Mouse (Mus musculus) ES-E14 (cell line): ENCODE measurements around the gene Klhl26. TPM values are rescaled to one million over a fixed set of nuclear protein-coding genes. Genes with fewer than 3 reads are reported as not detected.
A peak's percentile ranks its signal among the peaks of the same experiment; 100 is the strongest.

Source experiments
- DNase-seq: peaks from one replicate; pipeline ENCODE4 v3.0.0-alpha.2; 2013; ENCODE audit warnings: low read depth, low spot score
- H3K27ac ChIP-seq: 2 replicates; pipeline ENCODE4 v1.5.1; 2012; ENCODE audit warnings: low read depth, mild to moderate bottlenecking, low read length, moderate library complexity, mixed read lengths; ENCODE audit not compliant: poor library complexity, insufficient read depth, severe bottlenecking
- H3K36me3 ChIP-seq: 2 replicates; pipeline ENCODE4 v1.6.1; 2012; ENCODE audit warnings: mild to moderate bottlenecking, low read length, moderate library complexity, mixed read lengths; ENCODE audit not compliant: control insufficient read depth, poor library complexity, insufficient read depth, severe bottlenecking
- H3K4me1 ChIP-seq, 2 experiments: fragments of 150-350 bp in 1 of 2; sonication (generic) in 1 of 2; 2 replicates each; pipeline ENCODE4 v1.6.1; 2012; ENCODE audit warnings: low read length in 2 of 2, mild to moderate bottlenecking in 1 of 2, mixed read lengths in 1 of 2; ENCODE audit not compliant: control insufficient read depth in 2 of 2, insufficient read depth in 2 of 2, poor library complexity in 1 of 2
- H3K4me3 ChIP-seq, 2 experiments: fragments of 150-350 bp in 1 of 2; sonication (generic) in 1 of 2; 2 replicates each; pipeline ENCODE4 v1.5.1; 2012; ENCODE audit warnings: low read length in 2 of 2, low read depth in 1 of 2, mild to moderate bottlenecking in 1 of 2, mixed read lengths in 1 of 2; ENCODE audit not compliant: insufficient read depth in 1 of 2, poor library complexity in 1 of 2, severe bottlenecking in 1 of 2
- H3K9ac ChIP-seq: 2 replicates; pipeline ENCODE4 v1.6.1; 2012; ENCODE audit warnings: low read depth, mild to moderate bottlenecking, low read length, mixed read lengths; ENCODE audit not compliant: poor library complexity, insufficient read depth, severe bottlenecking
- H3K9me3 ChIP-seq: fragments of 150-350 bp; sonication (generic); 2 replicates; pipeline ENCODE4 v1.6.1; 2012; ENCODE audit warnings: low read depth, mild to moderate bottlenecking, low read length; ENCODE audit not compliant: control insufficient read depth, insufficient read depth
- CHD2 ChIP-seq: IDR thresholded peaks from 2 replicates; pipeline ENCODE4 v1.6.1; 2014; ENCODE audit warnings: mild to moderate bottlenecking, low read depth, low read length, inconsistent platforms
- HCFC1 ChIP-seq: IDR thresholded peaks from 2 replicates; pipeline ENCODE4 v1.6.1; 2012; ENCODE audit warnings: low read length, inconsistent platforms, borderline replicate concordance; ENCODE audit not compliant: insufficient read depth
- MAFK ChIP-seq: IDR thresholded peaks from 2 replicates; pipeline ENCODE4 v1.6.1; 2014; ENCODE audit warnings: mild to moderate bottlenecking, low read depth, low read length, inconsistent platforms; ENCODE audit not compliant: insufficient read depth
- ZC3H11A ChIP-seq: IDR thresholded peaks from 2 replicates; pipeline ENCODE4 v1.6.1; 2012; ENCODE audit warnings: low read depth, mild to moderate bottlenecking, inconsistent platforms, low read length, borderline replicate concordance
- ZNF384 ChIP-seq: IDR thresholded peaks from 2 replicates; pipeline ENCODE4 v1.6.1; 2012; ENCODE audit warnings: low read depth, low read length, inconsistent platforms
- in situ Hi-C, 2 experiments: fragments of 600-800 bp; cut with MboI; formaldehyde crosslinking; loops; one replicate each; pipeline ENCODE4 v1.15.1; 2025; ENCODE audit warnings: low sequenced_read_pairs in 2 of 2, inconsistent platforms in 1 of 2; ENCODE audit not compliant: unreplicated experiment in 2 of 2
- total RNA-seq: library from RNA; depleted of rRNA; stranded (reverse); fragments of 300-350 nt; gene quantifications from 2 replicates; pipeline ENCODE4 v1.2.3, GENCODE M21; 2012

The Klhl26 gene
- total RNA-seq, 1 experiment = 22.8 TPM

- peak; percentile 97 for DNase-seq
- Histone ChIP-seq H3K4me3 (peak within 1 kb of the TSS; percentile 89 to 92), H3K9me3 (no peaks in the 10 kb centered on the region), H3K4me1 (peaks cover 0 to 11% of the 10 kb centered on the region in 2 experiments; a peak in 1 of 4 replicates), H3K27ac (peak within 1 kb of the TSS; percentile 88), H3K36me3 (peaks cover 30% of the 10 kb centered on the region), H3K9ac (peak within 1 kb of the TSS; percentile 91)
- no peak for TF ChIP-seq ZC3H11A
- peak; percentile 81 for TF ChIP-seq MAFK
- TF ChIP-seq ZNF384 = peak; percentile 98
- peak; percentile 53 for TF ChIP-seq HCFC1
- in situ Hi-C loops = no loop called here
These were observed 29.7 kb upstream of the Klhl26 start, which contains the start of gene Rex1bd for GRCm38 (mm10) chr8:70506328-70507026. Rex1bd (minus strand) TSS chr8:70506752.

GRCm38 (mm10) chr8:70505698-70506327, 29.0 kb upstream of the Klhl26 start:
- Histone ChIP-seq H3K4me1 (peaks cover 4 to 13% of the 10 kb centered on the region in 2 experiments; a peak in 2 of 4 replicates), H3K9ac (peak overlapping the region; percentile 51), H3K27ac (no peak overlapping the region), H3K4me3 (peak overlapping the region; percentile 89 to 92), H3K36me3 (peaks cover 30% of the 10 kb centered on the region), H3K9me3 (no peaks in the 10 kb centered on the region)
- no peak for DNase-seq
- in situ Hi-C loops = no loop called here
- TF ChIP-seq MAFK (no peak), ZNF384 (no peak), ZC3H11A (no peak), HCFC1 (no peak), CHD2 (no peak)

GRCm38 (mm10) chr8:70504851-70505250, 28.1 kb upstream of the Klhl26 start:
- Histone ChIP-seq H3K4me1 (peaks cover 7 to 17% of the 10 kb centered on the region in 2 experiments; a peak in 2 of 4 replicates), H3K27ac (no peak overlapping the region), H3K36me3 (peaks cover 30% of the 10 kb centered on the region), H3K9ac (no peak overlapping the region), H3K9me3 (no peaks in the 10 kb centered on the region), H3K4me3 (no peak overlapping the region)
- TF ChIP-seq CHD2 = no peak
- TF ChIP-seq ZNF384 = no peak
- no peak for TF ChIP-seq HCFC1
- no peak for TF ChIP-seq MAFK
- TF ChIP-seq ZC3H11A = 0 out of 2 replicates have a peak, but pooled peaks have one; percentile 5
- in situ Hi-C loops = no loop called here
- no peak for DNase-seq

- H3K9me3 ChIP-seq = no peaks in the 10 kb centered on the region
- in situ Hi-C loops = no loop called here
- peaks cover 27% of the 10 kb centered on the region for H3K36me3 ChIP-seq
- no peak overlapping the region for H3K9ac ChIP-seq
- peaks cover 7 to 17% of the 10 kb centered on the region in 2 experiments; a peak in 2 of 4 replicates for H3K4me1 ChIP-seq
- no peak for DNase-seq
- TF ChIP-seq MAFK = no peak
- TF ChIP-seq ZNF384 = no peak
- TF ChIP-seq HCFC1 = no peak
- TF ChIP-seq ZC3H11A = no peak
- TF ChIP-seq CHD2 = no peak
- H3K27ac ChIP-seq = no peak overlapping the region
- H3K4me3 ChIP-seq = no peak overlapping the region
These were observed 27.5 kb upstream of the Klhl26 start for GRCm38 (mm10) chr8:70504291-70504716.
